Mouse (Mus musculus): ENCODE results near the gene 1810055G02Rik.

- no peak for TF ChIP-seq GATA1 (IDR thresholded peaks at IDR 0.05; ENCODE audit: low read length)
- no peak for TF ChIP-seq TAL1 (IDR thresholded peaks at IDR 0.05; ENCODE audit: low read length)
Observed at GRCm38 (mm10) chr19:3708078-3709012, at the start of gene 1810055G02Rik.
